Mouse (Mus musculus): ENCODE data around the gene Ripor2. TPM values are rescaled to one million over a fixed set of nuclear protein-coding genes. Genes with fewer than 3 reads are reported as not detected.
A peak's percentile ranks its signal among the peaks of the same experiment; 100 is the strongest.

The Ripor2 gene
- polyA plus RNA-seq, 1 experiment: 2.7 TPM

GRCm38 (mm10) chr13:24682346-24682745 lies 100.4 kb downstream of the Ripor2 start:
- DNase-seq (ENCODE audit: low read depth, low spot score): no peak
- WGBS: 78% methylated on average over 5 of the region's 5 CpGs

- DNase-seq (ENCODE audit: low read depth, low spot score): no peak
- 49% methylated on average over 2 of the region's 2 CpGs for WGBS
Measured at GRCm38 (mm10) chr13:24684503-24684902, 102.5 kb downstream of the Ripor2 start.

- WGBS: 58% methylated on average over 5 of the region's 5 CpGs
- DNase-seq (ENCODE audit: low read depth, low spot score): no peak
Measured at GRCm38 (mm10) chr13:24685846-24686245, 103.9 kb downstream of the Ripor2 start.

GRCm38 (mm10) chr13:24686705-24687665 lies 105.0 kb downstream of the Ripor2 start:
- peak; percentile 57 for DNase-seq (ENCODE audit: low read depth, low spot score)

GRCm38 (mm10) chr13:24693312-24693711 lies 111.3 kb downstream of the Ripor2 start:
- WGBS: 74% methylated on average over 7 of the region's 7 CpGs
- DNase-seq (ENCODE audit: low read depth, low spot score): no peak

More at GRCm38 (mm10) chr13:24686705-24687665, 105.0 kb downstream of the Ripor2 start:
- 29% methylated on average over 15 of the region's 15 CpGs for WGBS

- WGBS: 63% methylated on average over 4 of the region's 4 CpGs
- no peak for DNase-seq (ENCODE audit: low read depth, low spot score)
Measured at GRCm38 (mm10) chr13:24698746-24699145, 116.8 kb downstream of the Ripor2 start.

- WGBS: 89% methylated on average over 5 of the region's 5 CpGs
- DNase-seq (ENCODE audit: low read depth, low spot score): no peak
Measured at GRCm38 (mm10) chr13:24702128-24702527, 120.1 kb downstream of the Ripor2 start.

GRCm38 (mm10) chr13:24709656-24710396 lies 127.8 kb downstream of the Ripor2 start:
- 29% methylated on average over 12 of the region's 12 CpGs for WGBS
- no peak for DNase-seq (ENCODE audit: low read depth, low spot score)

- DNase-seq (ENCODE audit: low read depth, low spot score): no peak
- 18% methylated on average over 7 of the region's 7 CpGs for WGBS
Measured at GRCm38 (mm10) chr13:24710968-24711367, 129.0 kb downstream of the Ripor2 start.

- DNase-seq (ENCODE audit: low read depth, low spot score): no peak
- 30% methylated on average over 7 of the region's 7 CpGs for WGBS
Measured at GRCm38 (mm10) chr13:24712581-24713130, 130.7 kb downstream of the Ripor2 start.

GRCm38 (mm10) chr13:24713434-24714000 lies 131.5 kb downstream of the Ripor2 start:
- 14% methylated on average over 16 of the region's 16 CpGs for WGBS
- DNase-seq (ENCODE audit: low read depth, low spot score): no peak

- WGBS: 79% methylated on average over 9 of the region's 9 CpGs
- no peak for DNase-seq (ENCODE audit: low read depth, low spot score)
Measured at GRCm38 (mm10) chr13:24714360-24714885, 132.4 kb downstream of the Ripor2 start.

- 66% methylated on average over 5 of the region's 5 CpGs for WGBS
- no peak for DNase-seq (ENCODE audit: low read depth, low spot score)
Measured at GRCm38 (mm10) chr13:24715601-24716000, 133.6 kb downstream of the Ripor2 start.

- no peak for DNase-seq (ENCODE audit: low read depth, low spot score)
- WGBS: 32% methylated on average over 9 of the region's 9 CpGs
Measured at GRCm38 (mm10) chr13:24716441-24716840, 134.5 kb downstream of the Ripor2 start.

GRCm38 (mm10) chr13:24717677-24718076 lies 135.7 kb downstream of the Ripor2 start:
- 27% methylated on average over 7 of the region's 7 CpGs for WGBS
- DNase-seq (ENCODE audit: low read depth, low spot score): no peak

GRCm38 (mm10) chr13:24721502-24721901 lies 139.5 kb downstream of the Ripor2 start:
- no peak for DNase-seq (ENCODE audit: low read depth, low spot score)
- WGBS: 81% methylated on average over 10 of the region's 10 CpGs

- 68% methylated on average over 8 of the region's 8 CpGs for WGBS
Measured at GRCm38 (mm10) chr13:24723699-24724394, 141.9 kb downstream of the Ripor2 start.

GRCm38 (mm10) chr13:24724395-24724759 lies 142.4 kb downstream of the Ripor2 start:
- 67% methylated on average over 4 of the region's 4 CpGs for WGBS
- DNase-seq (ENCODE audit: low read depth, low spot score): no peak

More at GRCm38 (mm10) chr13:24723699-24724394, 141.9 kb downstream of the Ripor2 start:
- DNase-seq (ENCODE audit: low read depth, low spot score): no peak

- no peak for DNase-seq (ENCODE audit: low read depth, low spot score)
- WGBS: 93% methylated on average over 5 of the region's 5 CpGs
Measured at GRCm38 (mm10) chr13:24729128-24729527, 147.1 kb downstream of the Ripor2 start.

Data from large intestine, adult 2 months (tissue).